Comparison of ENCODE assay signal across 22 mouse cellular contexts in the genomic region with DNA sequence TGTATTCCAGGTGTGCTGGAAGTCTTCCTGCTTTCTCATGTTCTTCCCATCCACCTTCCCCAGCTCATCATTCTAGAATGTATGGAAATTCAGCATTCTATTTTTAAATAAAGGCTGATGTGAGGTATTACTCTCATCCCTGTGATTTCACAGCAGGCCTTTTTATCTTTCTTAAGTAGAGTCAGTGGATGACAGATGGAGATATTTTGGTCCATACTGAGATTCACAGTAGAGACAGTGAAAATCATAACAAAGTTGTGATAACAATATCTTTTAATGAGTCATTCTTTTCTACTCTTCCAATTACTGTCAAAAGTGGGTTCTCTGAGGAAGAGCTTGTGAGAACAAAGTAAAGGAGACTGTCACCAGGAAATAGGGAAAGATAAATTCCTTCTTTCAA.
DNase-seq lines count a peak whose midpoint lies in the region; ATAC-seq and TF ChIP-seq lines count a peak whose summit lies in the region.
"Had no signal": no experiment of that assay in that cellular context is flagged by ENCODE, and none has a peak within 500 bp of the region (broad histone marks: within the 10 kb centered on the region; RNA-seq: fewer than 3 reads in every experiment).

No protein-coding gene starts in this region.

- no peak overlapping the region for H3K9ac ChIP-seq in midbrain, postnatal 0 days (replicated peaks; ENCODE audit: low read length, poor library complexity, severe bottlenecking)

- ATAC-seq in frontal cortex, adult (ENCODE audit: low TSS enrichment) = peak; percentile 89
- no peak for ATAC-seq in midbrain, postnatal 0 days (ENCODE audit: low FRiP score)
- ATAC-seq: activated CD4-positive, CD25-positive, alpha-beta regulatory T cell, adult 4 months; CD4-positive, CD25-positive, alpha-beta regulatory T cell, adult 4 months; Patski had no signal

- H3K9me3 ChIP-seq in midbrain, postnatal 0 days (ENCODE audit: low read length) = 0 out of 2 replicates have a peak, but pooled peaks cover 2% of the 10 kb centered on the region
- H3K9me3 ChIP-seq: G1E had no signal

- H3K27me3 ChIP-seq in midbrain, postnatal 0 days (ENCODE audit: insufficient read depth, low read length) = no peaks in the 10 kb centered on the region
- H3K27me3 ChIP-seq: CH12.LX had no signal

- H3K27ac ChIP-seq in midbrain, postnatal 0 days (ENCODE audit: low read depth, low read length) = no peak overlapping the region

- DNase-seq in frontal cortex, postnatal 14 days (ENCODE audit: low spot score in 2 of 2) = no peak
- DNase-seq in brain, adult 2 months (ENCODE audit: low read depth, low spot score) = peak; percentile 54
- DNase-seq in telencephalon, adult 2 months (ENCODE audit: low read depth, low spot score) = peak; percentile 43
- DNase-seq in lung, adult 2 months = no peak
- no peak for DNase-seq in midbrain, postnatal 0 days (ENCODE audit: low spot score)
- DNase-seq: adrenal gland, adult 2 months; adrenal gland, adult 8-10 months; adrenal gland, postnatal 10 days; adrenal gland, postnatal 14 days; adrenal gland, postnatal 25 days; adrenal gland, postnatal 36 days; B cell, adult 2 months; cerebellum, adult 11 months; cerebellum, adult 11-12 months; cerebellum, adult 18-20 months; cerebellum, adult 2 months had no signal

- no peak for TF ChIP-seq CTCF in lung, adult 2 months (IDR thresholded peaks at IDR 0.05; ENCODE audit: insufficient read depth, low read length)
- no peak for TF ChIP-seq CTCF in midbrain, postnatal 0 days (IDR thresholded peaks at IDR 0.05)

- H3K4me2 ChIP-seq in midbrain, postnatal 0 days (ENCODE audit: low read depth, low read length, poor library complexity, severe bottlenecking) = no peak overlapping the region

- H3K4me3 ChIP-seq in lung, adult 2 months (replicated peaks; ENCODE audit: extremely low read depth, low read depth, low read length) = no peak overlapping the region
- H3K4me3 ChIP-seq in midbrain, postnatal 0 days (ENCODE audit: low read depth, low read length) = no peak overlapping the region

- no peaks in the 10 kb centered on the region for H3K4me1 ChIP-seq in lung, adult 2 months (ENCODE audit: control insufficient read depth, insufficient read depth, low read length)
- H3K4me1 ChIP-seq in midbrain, postnatal 0 days (ENCODE audit: insufficient read depth, low read length) = no peaks in the 10 kb centered on the region

- no peak for TF ChIP-seq POLR2A in lung, adult 2 months (IDR thresholded peaks at IDR 0.05; ENCODE audit: borderline replicate concordance, extremely low read depth, low read depth, low read length)

- no peaks in the 10 kb centered on the region for H3K36me3 ChIP-seq in midbrain, postnatal 0 days (ENCODE audit: insufficient read depth, low read length)
- H3K36me3 ChIP-seq: G1E had no signal

Comparison
In these comparisons a context has a peak if more than half of its experiments do, and no peak if none do; other contexts are left out.
1. DNase-seq: peak in brain, adult 2 months (single experiment) and telencephalon, adult 2 months (single experiment); none in frontal cortex, postnatal 14 days (0 of 2), lung, adult 2 months (single experiment) and midbrain, postnatal 0 days (single experiment).